Mouse (Mus musculus) monocyte, adult 5-6 weeks (primary cell): Measurements from ENCODE around the gene Tmem178b. TPM values are rescaled to one million over a fixed set of nuclear protein-coding genes. Genes with fewer than 3 reads are reported as not detected.

ENCODE experiments used
- ATAC-seq: fragments of 153-309, 156-312 bp; replicated peaks from 2 replicates; pipeline ENCODE4 v1.8.0; 2017; ENCODE audit warnings: mild to moderate bottlenecking; ENCODE audit not compliant: low TSS enrichment, insufficient number of reproducible peaks, severe bottlenecking, poor library complexity, low FRiP score
- total RNA-seq: library from RNA; stranded (forward); fragments of 200-1000, 200-491, 200-594 nt; gene quantifications from 3 replicates; pipeline ENCODE4 v1.2.3, GENCODE M21; 2017

Gene Tmem178b
- total RNA-seq, 1 experiment from 2014 or later, result not detected

DNA sequence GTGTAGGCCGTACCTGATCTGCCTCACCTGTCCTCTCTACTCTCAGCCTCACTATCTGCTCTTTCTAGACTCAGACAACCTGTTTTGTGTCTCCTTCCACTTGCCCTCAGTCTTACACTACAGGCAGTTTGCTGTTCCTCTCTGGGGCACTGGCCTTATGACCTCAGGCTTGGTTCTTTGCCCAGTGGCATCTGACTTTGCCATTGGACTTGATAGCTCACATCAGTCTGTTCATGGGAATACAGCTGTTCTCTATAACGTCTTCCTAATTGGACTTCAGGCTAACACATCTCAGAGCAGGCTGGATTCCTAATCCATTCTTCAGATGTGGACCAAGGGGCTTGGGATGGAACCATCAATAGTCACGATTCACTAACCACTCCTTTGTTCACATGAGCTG lies 136.6 kb downstream of the Tmem178b start:
- ATAC-seq, result no peak

DNA sequence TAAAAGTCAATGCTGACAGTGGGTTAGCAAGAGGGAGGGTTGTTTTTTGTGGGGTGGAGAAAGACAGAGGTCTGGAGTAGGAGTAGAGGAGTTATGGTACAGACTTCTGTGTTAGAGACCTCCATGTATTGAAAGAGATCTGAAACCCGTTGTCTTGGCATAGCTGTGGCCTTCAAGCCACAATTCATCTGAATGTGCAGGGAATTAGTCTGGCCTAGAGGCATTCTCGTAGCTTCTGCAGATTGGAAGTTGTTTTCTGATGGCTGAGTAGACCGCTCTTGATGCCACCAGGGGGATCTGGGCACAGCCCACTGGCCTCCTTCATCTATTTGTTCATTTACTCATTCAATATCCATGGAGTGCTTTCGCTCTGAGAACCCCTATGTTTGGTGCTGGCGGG lies 138.0 kb downstream of the Tmem178b start:
- no peak for ATAC-seq

DNA sequence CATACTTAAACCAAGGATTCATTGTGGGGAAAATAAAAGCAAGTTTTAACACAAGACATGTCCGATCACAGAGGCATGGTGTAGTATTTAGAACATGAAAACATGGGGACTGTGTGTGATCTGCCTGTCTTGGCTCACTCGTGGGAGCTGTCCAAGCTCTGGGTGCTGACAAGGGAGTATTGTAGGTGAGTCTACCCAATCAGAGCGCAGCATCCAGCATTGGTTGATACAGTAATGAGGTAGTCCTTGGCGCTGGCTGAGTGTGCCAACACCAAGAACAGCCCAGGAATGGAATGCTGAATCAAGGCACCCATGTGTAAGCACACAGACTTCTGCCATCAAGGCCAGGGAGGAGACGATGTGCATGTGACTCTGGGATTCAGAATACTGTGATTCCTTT lies 138.5 kb downstream of the Tmem178b start:
- no peak for ATAC-seq

DNA sequence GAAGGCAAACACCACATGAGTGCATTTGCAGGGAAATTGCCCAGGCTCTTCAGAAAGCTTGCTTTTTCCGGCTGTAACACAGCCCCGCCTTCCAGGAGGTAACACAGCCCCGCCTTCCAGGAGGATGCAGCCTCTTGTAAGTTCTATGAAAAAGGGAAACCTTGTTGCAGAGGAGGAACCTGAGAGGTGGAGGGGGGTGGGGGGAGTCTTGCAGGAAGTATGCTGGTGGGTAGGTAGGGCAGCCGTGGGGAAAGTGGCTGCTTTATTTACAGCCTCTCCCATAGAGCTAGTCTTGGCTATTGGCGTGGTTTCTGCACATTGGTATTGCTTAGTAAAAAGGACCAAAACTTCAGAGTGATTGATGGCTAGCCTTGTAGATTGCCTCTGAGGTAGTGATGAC lies 140.3 kb downstream of the Tmem178b start:
- ATAC-seq, result no peak

DNA sequence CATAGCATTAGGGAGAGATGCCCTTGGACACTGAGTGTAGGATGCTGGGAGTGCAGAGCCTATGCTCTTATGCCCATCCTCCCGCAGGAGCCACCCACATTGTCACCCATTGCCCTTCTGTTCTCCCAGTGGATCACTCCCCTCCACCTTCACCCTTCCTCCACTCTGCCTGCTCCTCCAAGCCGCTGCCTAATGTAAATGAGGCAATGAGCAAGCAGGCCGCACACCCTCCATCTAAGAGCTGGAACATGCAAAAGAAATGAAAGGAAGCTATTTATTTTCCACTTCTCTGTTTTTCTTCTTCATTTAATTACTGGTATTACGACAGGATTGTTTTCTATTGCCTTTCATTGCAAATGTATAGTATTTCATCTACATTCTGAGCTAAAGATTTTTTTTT lies 142.1 kb downstream of the Tmem178b start:
- ATAC-seq, result no peak

DNA sequence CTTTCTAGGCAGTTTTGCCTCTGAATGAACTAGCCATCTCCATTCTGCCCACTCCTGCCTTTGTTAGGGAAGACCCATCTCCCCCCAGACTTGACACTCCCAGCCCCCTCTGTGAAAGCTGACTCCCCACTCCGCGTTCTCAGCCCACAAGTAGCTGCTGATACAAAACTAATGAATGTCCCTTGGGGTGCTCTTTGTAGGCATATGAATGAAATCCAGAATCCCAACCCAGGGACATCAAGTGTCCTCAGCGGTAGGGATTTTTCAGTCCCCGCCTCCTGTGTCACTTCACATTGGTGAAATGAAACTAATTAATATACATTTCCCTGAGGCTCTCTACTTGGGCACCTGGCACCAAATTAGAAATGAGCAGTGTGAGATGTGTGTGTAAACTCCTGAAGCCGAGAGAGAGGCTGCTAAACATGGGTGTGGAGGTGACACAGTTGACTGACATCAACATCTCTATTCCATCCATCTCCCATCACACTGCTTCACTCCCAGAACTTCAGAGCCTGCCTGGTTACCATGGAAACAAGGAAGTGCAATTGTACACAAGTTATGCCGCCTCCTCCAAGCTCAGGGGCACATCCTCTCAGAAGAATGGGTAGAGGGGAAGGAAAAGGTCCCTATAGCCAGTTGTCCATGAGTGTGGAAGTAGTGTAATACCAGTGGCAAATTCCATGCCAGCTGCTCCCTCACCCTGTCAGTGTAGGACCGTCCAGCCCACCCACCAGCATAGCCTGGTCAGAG lies 142.8 kb downstream of the Tmem178b start:
- no peak for ATAC-seq

DNA sequence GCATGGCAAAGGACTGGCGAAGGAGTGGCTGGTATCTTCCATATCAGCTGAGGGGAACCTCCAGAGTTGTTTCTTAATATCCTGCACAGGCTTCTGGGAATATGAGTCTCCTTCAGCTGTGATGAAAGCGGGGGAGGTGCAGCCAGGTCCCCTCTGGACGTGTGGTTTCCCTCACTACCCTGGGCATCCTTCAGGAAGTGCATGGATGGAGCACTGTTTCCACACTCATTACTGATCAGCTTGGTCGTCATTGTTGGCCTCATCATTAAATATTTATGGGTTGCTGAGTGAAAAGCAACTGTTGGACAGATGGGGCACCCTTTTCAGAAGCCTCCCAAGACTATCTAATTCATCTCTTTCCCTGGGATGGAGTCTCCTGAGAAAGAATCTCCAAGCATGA lies 146.3 kb downstream of the Tmem178b start:
- ATAC-seq, result no peak

DNA sequence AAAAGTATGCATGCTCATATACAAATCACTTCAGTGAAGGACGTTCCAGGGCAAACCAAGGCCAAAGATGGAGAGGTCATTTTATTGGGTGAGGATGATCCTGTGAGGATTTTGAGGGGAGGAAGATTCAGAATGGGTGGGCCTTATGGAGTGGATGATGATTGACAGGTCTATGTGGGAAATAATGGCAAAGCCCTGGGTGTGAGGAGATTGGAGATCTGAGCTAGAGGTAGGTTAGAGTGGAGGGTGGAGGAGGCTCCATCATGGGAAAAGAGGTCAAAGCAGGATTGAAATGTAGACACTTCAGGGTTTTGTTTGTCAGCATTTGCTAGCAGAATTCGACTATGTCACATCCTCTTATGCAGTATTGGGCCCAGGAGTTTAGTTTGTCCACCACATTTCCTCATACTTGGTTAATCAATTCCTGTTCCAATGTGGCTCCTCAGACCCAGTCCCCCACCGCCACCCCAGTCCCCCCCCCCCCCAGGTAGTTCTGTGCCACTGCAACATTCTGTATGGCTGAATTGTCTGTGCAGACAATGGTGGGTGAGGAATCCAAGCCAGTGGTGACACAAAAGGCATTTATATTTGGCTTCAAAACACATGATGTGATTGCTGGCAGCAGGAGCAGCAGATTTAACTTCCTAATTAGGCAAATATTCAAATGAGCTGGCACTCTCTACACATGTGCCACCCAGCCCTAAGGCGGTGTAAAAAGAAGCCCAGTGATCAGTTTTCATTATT lies 150.7 kb downstream of the Tmem178b start:
- no peak for ATAC-seq

DNA sequence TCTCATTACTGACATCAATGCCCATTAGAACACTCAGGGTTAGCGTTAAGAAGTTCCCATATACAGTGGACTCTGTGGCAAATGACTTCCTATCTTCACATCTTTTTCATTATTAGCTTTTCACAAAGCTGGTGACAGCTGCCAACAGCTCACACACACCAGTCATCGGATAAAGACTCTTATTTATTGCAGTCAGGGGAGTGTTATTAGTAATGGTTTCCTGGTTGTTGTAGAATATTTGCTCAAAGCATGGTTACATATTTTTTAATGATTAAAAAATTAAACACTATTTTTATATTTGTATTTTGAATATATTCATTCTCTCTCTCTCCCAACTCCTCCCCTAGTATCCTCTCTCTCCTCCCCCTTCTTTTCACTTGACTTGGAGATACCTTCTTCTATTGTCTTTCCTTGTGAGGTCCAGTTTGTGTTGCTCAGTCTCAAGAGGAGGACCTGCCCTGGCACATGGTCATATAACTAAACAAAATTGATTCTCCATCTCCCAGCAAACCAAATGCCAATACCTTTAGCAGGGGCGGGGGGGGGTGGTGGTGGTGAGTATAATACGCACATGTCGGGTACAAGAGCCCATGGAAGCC lies 151.4 kb downstream of the Tmem178b start:
- ATAC-seq, result no peak

DNA sequence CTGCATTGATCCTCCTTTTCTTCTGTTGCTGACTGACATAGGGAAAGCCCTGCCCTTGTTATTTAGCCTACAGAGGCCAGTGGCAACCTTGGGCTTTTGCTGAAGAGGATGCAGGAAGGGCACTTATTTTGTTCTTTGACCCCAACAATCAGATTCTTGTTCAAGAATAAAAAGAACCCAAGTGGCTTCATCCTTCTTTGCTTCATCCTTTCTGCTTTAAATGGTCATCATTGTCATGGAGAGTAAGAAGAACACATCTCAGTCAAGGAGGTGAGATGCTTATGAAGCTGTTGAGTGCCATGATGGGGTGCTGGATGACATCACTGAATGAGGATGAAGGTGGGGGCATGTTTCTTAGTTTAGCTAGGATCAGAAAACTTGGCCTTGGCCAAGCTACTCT lies 159.8 kb downstream of the Tmem178b start:
- ATAC-seq, result no peak

DNA sequence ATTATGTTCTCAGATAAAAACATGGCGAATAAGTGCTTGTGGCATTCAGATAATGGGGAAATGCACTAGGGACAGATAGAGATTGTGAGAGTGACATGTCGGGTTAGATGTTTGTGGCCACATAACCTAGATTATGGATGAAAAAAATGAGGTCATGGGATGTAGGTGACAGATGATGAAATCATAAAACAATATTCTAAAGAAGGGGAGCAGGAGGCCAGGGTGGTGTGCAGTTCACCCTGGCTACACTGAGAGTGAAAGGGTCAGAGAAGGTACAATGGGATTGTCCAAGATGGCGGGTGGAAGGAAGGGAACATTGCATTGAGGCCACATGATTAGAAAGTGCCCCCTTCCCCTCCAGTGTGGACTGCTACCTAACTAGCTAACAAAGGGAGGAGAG lies 160.9 kb downstream of the Tmem178b start:
- no peak for ATAC-seq

DNA sequence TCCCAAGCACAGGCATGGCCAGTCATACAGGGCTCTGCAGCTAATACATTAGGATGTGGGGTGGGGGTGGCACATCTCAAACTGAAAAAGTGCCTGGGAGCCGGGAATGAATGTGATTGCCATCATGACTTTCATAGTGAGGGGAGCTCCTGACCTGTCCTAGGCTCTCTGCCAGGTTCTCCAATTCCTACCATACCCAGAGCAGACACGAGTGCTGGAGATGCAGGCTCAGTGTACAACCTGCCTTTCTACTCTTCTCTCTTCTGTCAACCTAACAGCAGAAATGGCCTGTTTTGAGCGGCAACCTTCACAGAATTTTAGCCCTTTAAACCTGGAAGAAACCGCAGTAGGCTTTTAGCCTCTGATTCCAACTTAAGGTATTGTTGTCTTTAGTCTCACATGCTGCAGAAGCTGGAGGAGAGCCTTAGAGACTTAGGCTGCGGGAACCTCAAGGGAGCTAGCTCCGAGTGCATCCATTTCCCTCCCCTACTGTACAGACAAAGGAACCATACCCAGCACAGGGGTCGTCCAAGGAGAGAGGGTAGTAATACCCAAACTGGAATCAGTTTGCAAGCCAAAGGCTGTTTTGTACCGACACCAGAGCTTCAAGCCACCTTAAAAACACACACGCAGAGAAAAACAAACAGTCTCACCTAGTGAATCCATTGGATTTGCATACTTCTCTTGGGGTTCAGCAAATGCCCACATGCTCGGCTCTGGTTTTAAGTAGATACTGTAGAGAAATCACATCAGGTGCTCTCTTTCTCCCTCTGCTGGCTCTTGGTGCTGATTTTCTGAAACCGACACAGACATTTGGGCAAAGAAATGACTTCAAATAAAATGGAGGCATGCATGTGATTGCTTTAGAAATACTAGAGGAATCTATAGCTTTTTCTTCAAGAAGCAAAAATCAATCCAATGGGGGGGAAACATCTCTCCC lies 176.2 kb downstream of the Tmem178b start:
- no peak for ATAC-seq

DNA sequence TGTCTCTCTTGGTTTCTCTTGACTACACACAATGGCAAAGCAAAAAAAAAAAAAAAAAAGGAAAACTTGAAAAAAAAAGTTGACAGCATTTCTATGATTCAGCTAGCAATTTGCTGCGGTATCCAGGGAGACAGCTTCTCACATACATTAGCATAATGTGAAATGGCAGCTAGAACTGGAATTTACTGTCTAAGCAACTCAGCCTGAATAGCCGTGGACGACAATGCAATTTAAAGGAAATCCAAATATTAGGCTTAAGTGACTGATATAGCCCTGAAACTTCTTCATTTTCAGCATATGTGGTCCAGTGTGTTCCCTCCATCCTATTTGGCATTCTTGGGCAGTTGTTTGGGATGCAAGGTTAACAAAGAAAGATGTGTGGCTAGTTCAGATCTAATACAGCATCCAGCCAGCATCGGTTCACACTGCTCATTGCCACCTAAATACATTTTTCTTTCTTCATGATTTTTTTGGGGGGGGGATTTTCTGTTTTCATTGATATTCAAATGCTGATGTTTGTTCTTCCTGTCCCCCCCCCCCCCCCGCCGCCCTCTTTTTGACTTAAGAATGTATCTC lies 176.9 kb downstream of the Tmem178b start:
- no peak for ATAC-seq

DNA sequence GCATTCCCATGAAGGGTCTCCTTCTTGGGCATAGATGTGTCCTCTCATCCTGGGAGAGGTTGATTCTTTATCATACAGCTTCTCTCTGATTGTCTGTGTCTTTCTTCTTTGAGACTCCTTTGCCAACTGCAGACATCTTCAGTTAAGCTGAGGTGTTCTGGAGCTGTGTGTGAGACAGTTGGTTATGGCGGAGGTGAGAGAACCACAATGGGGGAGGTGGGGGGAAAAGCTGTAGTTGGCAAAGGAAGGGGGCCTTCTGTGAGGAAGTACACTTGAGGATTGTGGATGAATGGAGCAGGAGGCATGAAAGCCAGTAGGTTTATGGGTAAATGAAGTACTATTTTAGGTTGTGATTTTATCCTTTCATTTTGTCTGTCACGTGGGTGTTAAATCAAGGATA lies 178.6 kb downstream of the Tmem178b start:
- no peak for ATAC-seq

DNA sequence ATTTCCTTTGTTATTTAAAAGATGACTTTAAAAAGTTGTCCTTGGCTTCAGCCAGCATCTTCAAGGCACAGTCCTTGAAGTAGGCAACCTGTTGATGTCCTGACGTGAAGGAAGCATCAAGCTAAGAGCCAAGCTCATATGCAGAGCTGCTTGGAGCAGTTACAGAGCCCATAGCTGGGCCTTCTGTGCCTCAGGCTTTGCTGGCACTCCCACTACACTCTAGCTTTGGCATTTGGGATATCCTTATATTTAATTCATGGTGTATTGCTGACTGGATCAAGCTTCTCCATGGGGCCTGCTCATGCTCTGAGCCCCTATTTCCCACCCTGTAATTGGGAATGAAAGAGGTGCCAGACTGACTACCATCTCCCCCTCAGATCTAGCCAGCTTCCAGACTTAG lies 179.5 kb downstream of the Tmem178b start:
- ATAC-seq, result no peak

DNA sequence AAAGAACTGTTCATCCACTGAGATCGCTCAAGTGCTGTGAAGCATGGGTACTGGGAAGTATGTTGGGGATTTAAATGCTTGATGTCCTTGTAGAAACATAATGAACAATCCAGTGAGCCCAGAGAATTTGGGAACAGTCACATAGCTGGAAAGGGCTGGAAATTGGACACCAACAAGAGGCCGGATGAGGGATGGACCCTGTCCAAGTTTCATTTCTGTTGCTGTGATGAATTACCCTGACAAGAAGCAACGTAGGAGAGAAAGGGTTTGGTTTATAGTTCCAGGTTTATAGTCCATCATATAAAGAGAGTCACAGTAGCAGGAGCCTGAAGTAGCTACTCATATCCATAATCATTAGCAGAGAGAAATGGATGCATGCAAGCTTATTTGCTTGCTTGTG lies 186.4 kb downstream of the Tmem178b start:
- no peak for ATAC-seq

DNA sequence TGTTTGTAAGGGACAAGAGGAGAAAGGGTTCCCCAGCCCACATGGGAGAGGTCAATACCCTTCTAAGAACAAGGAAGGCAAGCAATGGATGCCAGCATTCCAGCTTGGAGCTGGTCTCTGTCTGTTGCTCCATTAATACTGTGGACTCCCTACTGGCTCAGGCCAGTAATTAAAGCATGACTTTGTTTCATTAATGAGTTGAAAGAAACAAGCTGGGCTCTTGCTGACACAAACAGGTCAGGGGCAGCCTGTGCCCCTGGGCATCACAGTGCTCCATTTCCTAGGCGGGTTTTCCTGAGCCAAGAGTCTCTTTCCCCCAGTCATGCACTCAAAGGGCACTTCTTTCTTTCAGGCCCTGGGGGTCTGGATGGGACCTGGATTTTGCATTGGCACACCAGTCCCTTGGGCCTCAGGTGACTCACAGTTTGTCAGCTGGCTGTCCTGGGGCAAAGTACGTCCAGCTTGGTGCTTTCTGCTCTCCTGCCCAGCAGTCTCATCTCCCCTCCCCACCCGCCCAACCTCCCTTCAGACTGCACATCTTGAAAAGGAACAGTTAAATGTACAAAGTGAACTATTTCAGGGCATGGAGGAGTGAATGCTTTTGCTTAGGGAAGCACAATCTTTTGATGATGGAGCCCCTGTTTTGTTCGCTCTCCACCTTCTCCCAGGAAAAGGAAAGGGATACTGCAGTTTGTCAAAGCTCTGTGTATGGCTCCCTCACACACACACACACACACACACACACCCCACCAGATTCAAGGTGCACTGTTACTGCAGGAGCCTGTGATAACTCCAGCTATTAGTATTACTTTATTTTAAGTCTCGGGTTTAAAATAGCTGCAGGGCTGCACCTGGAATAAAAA lies 188.5 kb downstream of the Tmem178b start:
- ATAC-seq, result no peak

DNA sequence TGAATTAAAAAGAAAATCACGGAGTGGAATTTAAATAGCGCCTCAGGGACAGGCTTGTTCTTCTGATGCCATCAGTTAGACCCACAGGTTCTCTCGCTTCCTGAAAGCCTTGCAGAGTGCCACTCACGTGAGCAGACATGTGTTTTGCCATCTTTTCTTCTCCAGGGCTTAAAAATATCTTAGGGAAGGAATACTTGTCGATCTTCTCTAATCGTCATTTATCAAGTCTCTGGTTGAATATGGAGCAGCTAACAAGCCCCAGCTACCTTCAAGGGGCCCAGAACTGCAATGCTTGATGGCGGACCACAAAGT lies 189.1 kb downstream of the Tmem178b start:
- ATAC-seq, result no peak
